Mouse (Mus musculus) heart, postnatal 0 days (tissue): ENCODE results near the gene Foxp1. TPM values are rescaled to one million over a fixed set of nuclear protein-coding genes. Genes with fewer than 3 reads are reported as not detected.

Source experiments
- ATAC-seq: fragments of 200-750 bp; cut with Nextera tagmentation; 2 replicates; pipeline ENCODE4 v1.8.0; 2017; ENCODE audit warnings: low read depth, moderate number of reproducible peaks, moderate library complexity; ENCODE audit not compliant: insufficient read depth
- DNase-seq: peaks from one replicate; pipeline ENCODE4 v3.0.0-alpha.2; 2016; ENCODE audit warnings: low spot score
- H3K27ac ChIP-seq: fragments of 300-500 bp; sonication (generic); 2 replicates; pipeline ENCODE4 v1.5.1; 2014; ENCODE audit warnings: low read depth, mild to moderate bottlenecking
- H3K27me3 ChIP-seq: fragments of 300-500 bp; sonication (generic); 2 replicates; pipeline ENCODE4 v1.6.1; 2014; ENCODE audit warnings: low read length, mixed read lengths; ENCODE audit not compliant: control insufficient read depth, insufficient read depth
- H3K36me3 ChIP-seq: fragments of 300-500 bp; sonication (generic); replicated peaks from 2 replicates; pipeline ENCODE4 v1.6.1; 2014; ENCODE audit warnings: low read length, mixed read lengths; ENCODE audit not compliant: control insufficient read depth, insufficient read depth
- H3K4me1 ChIP-seq: fragments of 300-500 bp; sonication (generic); 2 replicates; pipeline ENCODE4 v1.6.1; 2014; ENCODE audit warnings: antibody characterized with exemption; ENCODE audit not compliant: control insufficient read depth, insufficient read depth
- H3K4me2 ChIP-seq: fragments of 300-500 bp; sonication (generic); 2 replicates; pipeline ENCODE4 v1.6.1; 2014; ENCODE audit warnings: low read depth, mild to moderate bottlenecking, low read length, moderate library complexity
- H3K4me3 ChIP-seq: fragments of 300-500 bp; sonication (generic); 2 replicates; pipeline ENCODE4 v1.5.1; 2014; ENCODE audit warnings: low read depth, low read length
- H3K9ac ChIP-seq: fragments of 300-500 bp; sonication (generic); replicated peaks from 2 replicates; pipeline ENCODE4 v1.6.1; 2014; ENCODE audit warnings: low read depth, low read length, mixed read lengths
- H3K9me3 ChIP-seq: fragments of 300-500 bp; sonication (generic); replicated peaks from 2 replicates; pipeline ENCODE4 v1.6.1; 2016; ENCODE audit warnings: low read length; ENCODE audit not compliant: control insufficient read depth
- CTCF ChIP-seq: IDR thresholded peaks from 2 replicates; pipeline ENCODE4 v1.5.1; 2016; ENCODE audit warnings: antibody characterized with exemption, control low read depth, low read depth
- EP300 ChIP-seq: IDR thresholded peaks from 2 replicates; pipeline ENCODE4 v1.6.1; 2016; ENCODE audit warnings: antibody characterized with exemption, low read depth
- WGBS: fragments of 180-500 bp; shearing (Covaris S2); extraction: QIAGEN DNeasy Blood & Tissue Kit; methylation state at CpG from one replicate; pipeline ENCODE4 v1.1.7; 2014; 5-methylcytosine and 5-hydroxymethylcytosine counted together
- polyA plus RNA-seq: library from polyadenylated mRNA; unstranded; fragments of >200 nt; fragmentation: Nextera tagmentation; extraction: Ambion mirVana; gene quantifications from 2 replicates; pipeline ENCODE4 v1.2.1, GENCODE M21; 2015
- total RNA-seq: library from RNA; depleted of rRNA; stranded (reverse); fragments of >200 nt; gene quantifications from 2 replicates; pipeline ENCODE4 v1.2.3, GENCODE M21; 2014; ENCODE audit warnings: low replicate concordance

Foxp1 gene
- total and polyA plus RNA-seq, 2 experiments from 2014 or later: 40.7 to 88.1 TPM

DNA sequence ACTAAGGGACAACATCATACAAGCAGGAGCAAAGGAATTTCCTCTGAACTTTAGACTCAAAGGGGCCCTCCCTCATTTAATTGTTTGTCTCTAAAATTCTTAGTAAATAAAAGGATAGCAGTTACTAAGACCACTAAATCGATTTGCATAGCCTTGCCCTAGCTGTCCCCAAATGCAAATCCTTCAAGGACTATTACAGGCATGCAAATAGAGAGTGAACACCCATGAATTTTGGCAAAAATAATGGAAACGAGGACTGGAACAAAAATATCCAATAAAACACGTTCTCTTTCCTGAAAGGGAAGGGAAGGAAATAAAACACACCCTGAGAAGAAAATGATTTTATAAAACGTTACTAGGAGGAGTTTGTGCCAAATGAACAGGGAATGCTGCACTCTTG, 390.7 kb downstream of the Foxp1 start:
- Histone ChIP-seq H3K4me2 (no peak overlapping the region), H3K27ac (no peak overlapping the region), H3K4me1 (peaks cover 7% of the 10 kb centered on the region), H3K9ac (no peak overlapping the region), H3K9me3 (no peaks in the 10 kb centered on the region), H3K4me3 (no peak overlapping the region), H3K27me3 (no peaks in the 10 kb centered on the region), H3K36me3 (no peaks in the 10 kb centered on the region)
- 62% methylated on average over 4 of the region's 4 CpGs for WGBS
- TF ChIP-seq CTCF (no peak), EP300 (no peak)
- no peak for ATAC-seq
- no peak for DNase-seq

DNA sequence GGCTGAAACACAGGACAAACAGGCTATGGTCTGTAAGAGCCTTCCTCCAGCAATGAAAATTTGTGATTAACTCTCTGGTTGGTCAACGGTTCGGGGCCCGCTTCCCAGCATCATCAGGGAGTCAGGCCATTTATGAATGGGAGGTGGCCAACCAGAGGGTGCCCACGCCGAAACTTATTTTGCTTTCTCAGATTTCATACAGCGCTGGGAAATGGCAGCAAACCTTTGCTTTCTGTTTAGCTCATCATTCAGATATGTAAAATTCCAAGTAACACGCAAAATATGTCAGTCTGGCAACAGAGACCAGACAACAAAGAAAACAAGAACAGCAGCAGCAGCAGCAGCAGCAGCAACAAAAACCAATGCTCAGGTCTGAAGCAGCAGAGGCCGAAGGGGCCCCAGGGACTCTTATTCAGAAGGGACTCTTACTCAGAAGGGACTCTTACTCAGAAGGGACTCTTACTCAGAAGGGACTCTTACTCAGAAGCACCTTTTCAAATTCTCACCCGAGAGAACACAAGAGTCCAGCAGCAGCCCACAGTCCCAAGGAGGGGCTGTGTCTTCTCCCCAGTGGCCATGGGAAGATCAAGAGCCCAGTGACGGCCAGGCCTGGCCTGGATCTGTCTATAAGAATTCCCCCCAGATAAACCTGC, 391.6 kb downstream of the Foxp1 start:
- H3K4me2 ChIP-seq: no peak overlapping the region
- H3K9ac ChIP-seq: no peak overlapping the region
- no peak overlapping the region for H3K4me3 ChIP-seq
- H3K36me3 ChIP-seq: no peaks in the 10 kb centered on the region
- H3K4me1 ChIP-seq: peaks cover 7% of the 10 kb centered on the region
- no peak for TF ChIP-seq CTCF
- TF ChIP-seq EP300: no peak
- DNase-seq (no peak), ATAC-seq (no peak; the same call in 1 of the 2 replicates)
- 60% methylated on average over 10 of the region's 10 CpGs for WGBS
- no peak overlapping the region for H3K27ac ChIP-seq
- no peaks in the 10 kb centered on the region for H3K27me3 ChIP-seq
- H3K9me3 ChIP-seq: no peaks in the 10 kb centered on the region

DNA sequence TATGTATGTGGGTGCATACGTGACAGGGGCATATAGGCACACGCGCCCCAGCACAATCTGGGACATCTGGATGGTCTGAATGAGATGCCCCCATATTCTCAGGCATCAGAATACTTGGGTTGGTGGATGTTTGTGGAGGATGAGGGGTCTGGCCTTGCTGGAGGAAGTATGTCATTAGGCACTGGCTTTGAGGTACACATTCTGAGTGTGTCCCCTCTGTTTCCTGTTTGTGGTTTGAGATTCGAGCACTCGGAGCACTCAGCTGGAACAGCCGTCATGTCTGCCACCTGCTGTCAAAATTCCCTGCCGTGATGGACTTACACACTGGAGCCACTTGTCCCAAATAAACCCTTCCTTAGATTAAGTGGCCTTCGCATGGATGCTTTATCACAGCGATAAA, 395.8 kb downstream of the Foxp1 start:
- ATAC-seq (no peak), DNase-seq (no peak)
- Histone ChIP-seq H3K27ac (no peak overlapping the region), H3K4me1 (peaks cover 7% of the 10 kb centered on the region), H3K27me3 (no peaks in the 10 kb centered on the region), H3K36me3 (no peaks in the 10 kb centered on the region), H3K4me3 (no peak overlapping the region), H3K9me3 (no peaks in the 10 kb centered on the region), H3K4me2 (no peak overlapping the region), H3K9ac (no peak overlapping the region)
- WGBS: 81% methylated on average over 9 of the region's 9 CpGs
- TF ChIP-seq CTCF (no peak), EP300 (no peak)

DNA sequence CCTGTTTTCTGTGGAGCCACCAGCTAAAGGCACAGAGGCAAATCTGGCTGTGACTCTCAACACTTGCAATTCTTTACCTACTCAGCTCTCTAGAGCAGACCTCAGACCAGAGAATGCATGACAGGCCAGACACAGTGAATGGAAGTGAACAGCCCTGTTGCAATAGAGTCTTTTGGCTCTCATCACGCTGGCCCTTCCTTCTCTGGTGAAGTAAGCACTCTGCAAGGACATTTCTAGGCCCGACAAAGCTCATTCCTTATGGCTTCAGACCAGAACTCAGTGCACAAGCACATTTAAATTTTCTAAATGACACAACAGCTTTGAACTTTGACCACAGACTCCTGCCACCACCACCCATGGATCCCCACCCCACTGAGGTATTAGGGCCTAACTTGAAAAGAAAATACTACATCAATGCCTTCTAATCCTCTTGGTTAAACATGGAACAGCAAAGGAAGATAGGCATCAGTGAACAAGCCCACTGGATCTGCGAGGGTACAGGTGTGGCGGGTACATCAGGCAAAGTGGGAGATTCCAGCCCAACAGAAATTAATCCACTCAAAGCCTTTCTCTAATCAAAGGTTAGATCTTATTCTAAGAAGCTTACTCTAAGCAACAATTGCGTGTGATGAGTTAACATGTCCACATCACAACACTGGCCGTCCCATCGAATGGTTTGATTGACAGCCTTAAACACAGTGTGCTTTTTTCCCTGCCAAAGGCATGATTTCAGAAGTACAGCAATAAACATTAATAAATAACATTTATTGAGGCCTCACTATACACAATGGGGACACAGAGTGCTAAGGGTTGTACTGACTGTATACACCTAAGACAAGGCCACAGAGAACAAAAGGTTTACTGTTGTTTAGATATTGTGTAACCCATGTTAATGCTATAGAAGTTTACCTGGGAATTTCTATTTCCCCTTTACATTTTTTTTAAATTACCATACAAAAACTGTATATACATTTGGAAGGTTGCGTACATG, 401.4 kb downstream of the Foxp1 start:
- no peak for ATAC-seq
- H3K4me3 ChIP-seq: no peak overlapping the region
- 88% methylated on average over 8 of the region's 8 CpGs for WGBS
- no peaks in the 10 kb centered on the region for H3K9me3 ChIP-seq
- no peaks in the 10 kb centered on the region for H3K36me3 ChIP-seq
- no peak for DNase-seq
- 0 out of 2 replicates have a peak, but pooled peaks cover 8% of the 10 kb centered on the region for H3K4me1 ChIP-seq
- TF ChIP-seq EP300 (no peak), CTCF (no peak)
- H3K27me3 ChIP-seq: no peaks in the 10 kb centered on the region
- no peak overlapping the region for H3K4me2 ChIP-seq
- no peak overlapping the region for H3K27ac ChIP-seq
- no peak overlapping the region for H3K9ac ChIP-seq

DNA sequence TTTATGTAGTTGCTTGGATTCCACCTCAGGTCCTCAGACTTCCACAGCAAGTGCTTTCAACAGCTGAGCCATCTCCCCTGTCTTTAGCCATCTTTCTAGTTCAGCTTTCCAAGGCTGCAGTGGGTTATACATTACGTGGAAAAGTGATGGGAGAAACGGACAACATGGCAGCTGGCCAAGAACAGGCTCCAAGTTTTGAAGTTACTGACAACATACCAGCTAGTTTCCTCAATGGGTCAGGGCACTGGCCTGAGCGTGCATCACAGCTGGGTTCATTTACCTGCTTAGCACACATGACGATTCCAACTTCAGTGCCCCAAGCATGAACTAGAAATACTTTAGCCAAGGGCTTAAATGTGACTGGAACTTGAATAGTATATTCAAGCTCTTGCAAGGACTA, 404.0 kb downstream of the Foxp1 start:
- 35% methylated on average over 4 of the region's 4 CpGs for WGBS
- no peaks in the 10 kb centered on the region for H3K27me3 ChIP-seq
- H3K4me3 ChIP-seq: no peak overlapping the region
- TF ChIP-seq CTCF (no peak), EP300 (no peak)
- DNase-seq (no peak), ATAC-seq (no peak)
- H3K9ac ChIP-seq: no peak overlapping the region
- H3K27ac ChIP-seq: no peak overlapping the region
- no peak overlapping the region for H3K4me2 ChIP-seq
- no peaks in the 10 kb centered on the region for H3K36me3 ChIP-seq
- H3K9me3 ChIP-seq: no peaks in the 10 kb centered on the region
- 0 out of 2 replicates have a peak, but pooled peaks cover 8% of the 10 kb centered on the region for H3K4me1 ChIP-seq
